12 mouse cellular contexts compared by ENCODE assay signal in the genomic region with DNA sequence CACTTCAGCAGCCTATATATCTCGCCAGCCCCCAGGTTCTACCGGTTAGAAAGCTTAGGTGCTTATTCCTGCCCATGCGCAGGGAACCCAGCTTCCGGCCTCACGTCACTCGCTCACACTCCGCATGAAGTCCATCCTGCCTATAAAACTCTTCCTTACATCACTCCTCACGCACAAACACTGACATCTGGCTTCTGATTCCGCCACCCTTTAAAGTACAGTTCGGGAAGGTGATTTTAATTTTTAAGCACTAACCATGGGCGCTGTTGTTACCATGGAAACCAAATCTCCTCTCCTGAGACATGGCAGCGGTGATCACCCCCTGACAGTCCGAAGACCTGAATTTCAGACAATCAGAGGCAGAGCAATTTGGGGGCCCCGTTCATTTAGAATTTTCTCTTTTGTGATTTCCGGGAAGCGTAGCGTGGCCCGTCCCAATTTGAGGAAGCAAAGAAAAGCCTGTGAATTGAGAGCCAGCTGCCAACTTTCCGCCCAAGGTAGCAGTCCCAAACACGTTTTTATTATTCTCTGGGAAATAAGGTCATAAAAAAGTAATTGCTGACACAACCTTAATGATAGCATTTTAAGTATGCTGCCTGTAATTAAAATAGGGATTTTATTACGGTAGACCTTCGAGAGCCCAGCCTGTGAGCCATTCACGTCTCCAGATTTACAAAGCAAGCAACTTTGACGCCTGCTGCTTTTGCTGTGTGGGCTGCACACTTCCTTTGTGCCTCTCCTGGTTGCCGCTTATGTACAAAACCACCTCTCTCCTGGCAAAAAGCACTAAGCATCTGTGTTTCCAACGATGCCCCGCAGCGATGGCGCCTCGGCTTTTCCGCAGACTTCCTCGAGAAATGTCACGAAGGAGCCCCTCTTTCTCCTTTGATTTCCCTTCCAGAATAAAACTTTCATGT.
A peak's percentile ranks its signal among the peaks of the same experiment; 100 is the strongest.
DNase-seq lines count a peak whose midpoint lies in the region; ATAC-seq and TF ChIP-seq lines count a peak whose summit lies in the region.
"Had no signal": no experiment of that assay in that cellular context is flagged by ENCODE, and none has a peak within 500 bp of the region (broad histone marks: within the 10 kb centered on the region; RNA-seq: fewer than 3 reads in every experiment).

No protein-coding gene starts in this region.

- H3K4me3 ChIP-seq in midbrain, embryonic 12.5 days, result no peak overlapping the region
- H3K4me3 ChIP-seq in midbrain, embryonic 10.5 days, result no peak overlapping the region
- peak overlapping the region; percentile 4; the same call in 1 of the 2 replicates for H3K4me3 ChIP-seq in hindbrain, postnatal 0 days (ENCODE audit: low read length)
- peak overlapping the region; percentile 27 for H3K4me3 ChIP-seq in limb, embryonic 12.5 days (replicated peaks)
- no peak overlapping the region for H3K4me3 ChIP-seq in intestine, postnatal 0 days (ENCODE audit: low read depth, low read length)
- H3K4me3 ChIP-seq: heart, embryonic 12.5 days had no signal

- no peak overlapping the region for H3K4me2 ChIP-seq in midbrain, embryonic 12.5 days (replicated peaks)
- H3K4me2 ChIP-seq in hindbrain, postnatal 0 days (ENCODE audit: low read depth, low read length), result peak overlapping the region; percentile 36
- H3K4me2 ChIP-seq in limb, embryonic 12.5 days, result peak overlapping the region; percentile 54
- H3K4me2 ChIP-seq in intestine, postnatal 0 days (replicated peaks; ENCODE audit: low read depth), result no peak overlapping the region
- H3K4me2 ChIP-seq: heart, embryonic 12.5 days had no signal

- H3K27me3 ChIP-seq in midbrain, embryonic 12.5 days, result no peaks in the 10 kb centered on the region
- H3K27me3 ChIP-seq in midbrain, embryonic 10.5 days (ENCODE audit: low read depth, poor library complexity, severe bottlenecking), result no peaks in the 10 kb centered on the region
- no peaks in the 10 kb centered on the region for H3K27me3 ChIP-seq in hindbrain, postnatal 0 days (ENCODE audit: insufficient read depth, low read length)
- H3K27me3 ChIP-seq in limb, embryonic 12.5 days, result no peaks in the 10 kb centered on the region
- no peaks in the 10 kb centered on the region for H3K27me3 ChIP-seq in intestine, postnatal 0 days (replicated peaks; ENCODE audit: control insufficient read depth, insufficient read depth, low read length)
- H3K27me3 ChIP-seq: heart, embryonic 12.5 days had no signal

- no peak overlapping the region for H3K9ac ChIP-seq in midbrain, embryonic 12.5 days (replicated peaks)
- H3K9ac ChIP-seq in hindbrain, postnatal 0 days (replicated peaks; ENCODE audit: low read length), result no peak overlapping the region
- no peak overlapping the region; the same call in 1 of the 2 replicates for H3K9ac ChIP-seq in limb, embryonic 12.5 days (replicated peaks)
- no peak overlapping the region for H3K9ac ChIP-seq in intestine, postnatal 0 days (ENCODE audit: low read depth, low read length)
- H3K9ac ChIP-seq: heart, embryonic 12.5 days had no signal

- ATAC-seq in midbrain, embryonic 12.5 days (ENCODE audit: low FRiP score, low read depth), result 0 out of 2 replicates have a peak, but pooled peaks have one; percentile 34
- ATAC-seq in hindbrain, postnatal 0 days, result peak; percentile 58; the same call in 1 of the 2 replicates
- peak; percentile 66 for ATAC-seq in limb, embryonic 12.5 days (ENCODE audit: insufficient number of reproducible peaks, insufficient read depth, low FRiP score, low TSS enrichment, low read depth)
- no peak for ATAC-seq in intestine, postnatal 0 days
- ATAC-seq: activated CD4-positive, CD25-positive, alpha-beta regulatory T cell, adult 4 months; lung, postnatal 0 days had no signal

- no peaks in the 10 kb centered on the region for H3K9me3 ChIP-seq in midbrain, embryonic 12.5 days
- no peaks in the 10 kb centered on the region; the same call in 1 of the 2 replicates for H3K9me3 ChIP-seq in midbrain, embryonic 10.5 days (replicated peaks)
- H3K9me3 ChIP-seq in hindbrain, postnatal 0 days (ENCODE audit: low read length), result no peaks in the 10 kb centered on the region
- no peaks in the 10 kb centered on the region for H3K9me3 ChIP-seq in limb, embryonic 12.5 days
- H3K9me3 ChIP-seq in intestine, postnatal 0 days (ENCODE audit: control insufficient read depth), result no peaks in the 10 kb centered on the region
- H3K9me3 ChIP-seq: heart, embryonic 12.5 days had no signal

- TF ChIP-seq CTCF in hindbrain, postnatal 0 days (IDR thresholded peaks at IDR 0.05; ENCODE audit: low read depth), result no peak
- no peak for TF ChIP-seq CTCF in intestine, postnatal 0 days (IDR thresholded peaks at IDR 0.05; ENCODE audit: low read depth)

- H3K4me1 ChIP-seq in midbrain, embryonic 12.5 days, result 0 out of 2 replicates have a peak, but pooled peaks cover 3% of the 10 kb centered on the region
- H3K4me1 ChIP-seq in midbrain, embryonic 10.5 days, result no peaks in the 10 kb centered on the region
- H3K4me1 ChIP-seq in hindbrain, postnatal 0 days (ENCODE audit: insufficient read depth, low read length), result no peaks in the 10 kb centered on the region
- H3K4me1 ChIP-seq in limb, embryonic 12.5 days (replicated peaks), result peaks cover 38% of the 10 kb centered on the region
- H3K4me1 ChIP-seq in intestine, postnatal 0 days (replicated peaks; ENCODE audit: control insufficient read depth, insufficient read depth, low read length), result no peaks in the 10 kb centered on the region

- 82% methylated on average over 33 of the region's 33 CpGs for WGBS in midbrain, embryonic 12.5 days
- 94% methylated on average over 33 of the region's 33 CpGs for WGBS in midbrain, embryonic 10.5 days
- WGBS in hindbrain, postnatal 0 days, result 69% methylated on average over 33 of the region's 33 CpGs
- WGBS in limb, embryonic 12.5 days, result 36% methylated on average over 33 of the region's 33 CpGs
- WGBS in intestine, postnatal 0 days, result 89% methylated on average over 33 of the region's 33 CpGs

- no peak overlapping the region for H3K27ac ChIP-seq in midbrain, embryonic 12.5 days (replicated peaks)
- H3K27ac ChIP-seq in midbrain, embryonic 10.5 days (replicated peaks), result no peak overlapping the region
- H3K27ac ChIP-seq in hindbrain, postnatal 0 days, result peak overlapping the region; percentile 7; the same call in 1 of the 2 replicates
- peak overlapping the region; percentile 73 for H3K27ac ChIP-seq in limb, embryonic 12.5 days
- no peak overlapping the region for H3K27ac ChIP-seq in intestine, postnatal 0 days (ENCODE audit: low read depth, low read length)

- DNase-seq in midbrain, embryonic 10.5 days (ENCODE audit: low spot score), result no peak
- peak; percentile 39 for DNase-seq in hindbrain, postnatal 0 days (ENCODE audit: low spot score)
- peak; percentile 15 for DNase-seq in right cerebral cortex, postnatal 14 days
- no peak for DNase-seq in adrenal gland, postnatal 14 days
- DNase-seq: kidney, adult 18-20 months; thymus, adult 2 months had no signal

- no peaks in the 10 kb centered on the region for H3K36me3 ChIP-seq in midbrain, embryonic 12.5 days
- H3K36me3 ChIP-seq in midbrain, embryonic 10.5 days, result no peaks in the 10 kb centered on the region
- no peaks in the 10 kb centered on the region for H3K36me3 ChIP-seq in hindbrain, postnatal 0 days (ENCODE audit: insufficient read depth, low read length)
- H3K36me3 ChIP-seq in limb, embryonic 12.5 days, result no peaks in the 10 kb centered on the region
- no peaks in the 10 kb centered on the region for H3K36me3 ChIP-seq in intestine, postnatal 0 days (ENCODE audit: control insufficient read depth, insufficient read depth)
- H3K36me3 ChIP-seq: heart, embryonic 12.5 days had no signal

Comparison
In these comparisons a context has a peak if more than half of its experiments do, and no peak if none do; other contexts are left out.
1. H3K27ac ChIP-seq: peak in hindbrain, postnatal 0 days (single experiment) and limb, embryonic 12.5 days (single experiment); none in midbrain, embryonic 12.5 days (single experiment), midbrain, embryonic 10.5 days (single experiment) and intestine, postnatal 0 days (single experiment).
2. H3K4me2 ChIP-seq: peak in hindbrain, postnatal 0 days (single experiment) and limb, embryonic 12.5 days (single experiment); none in midbrain, embryonic 12.5 days (single experiment) and intestine, postnatal 0 days (single experiment).
3. H3K4me3 ChIP-seq: peak in hindbrain, postnatal 0 days (single experiment) and limb, embryonic 12.5 days (single experiment); none in midbrain, embryonic 12.5 days (single experiment), midbrain, embryonic 10.5 days (single experiment) and intestine, postnatal 0 days (single experiment).
4. DNase-seq: peak in hindbrain, postnatal 0 days (single experiment) and right cerebral cortex, postnatal 14 days (single experiment); none in midbrain, embryonic 10.5 days (single experiment) and adrenal gland, postnatal 14 days (single experiment).